ENCODE assay signal across 9 mouse cellular contexts in genomic region chr16:20516032-20516431, GRCm38 (mm10). TPM values are rescaled to one million over a fixed set of nuclear protein-coding genes. Genes with fewer than 3 reads are reported as not detected.
A peak's percentile ranks its signal among the peaks of the same experiment; 100 is the strongest.
DNase-seq lines count a peak whose midpoint lies in the region; ATAC-seq and TF ChIP-seq lines count a peak whose summit lies in the region.
"Had no signal": no experiment of that assay in that cellular context is flagged by ENCODE, and none has a peak within 500 bp of the region (broad histone marks: within the 10 kb centered on the region; RNA-seq: fewer than 3 reads in every experiment).

No protein-coding gene starts in this region.

- H3K36me3 ChIP-seq in forebrain, embryonic 12.5 days (replicated peaks): peaks cover 21% of the 10 kb centered on the region
- peaks cover 20% of the 10 kb centered on the region for H3K36me3 ChIP-seq in neural tube, embryonic 12.5 days

- peak overlapping the region; percentile 90 for H3K4me2 ChIP-seq in forebrain, embryonic 12.5 days
- H3K4me2 ChIP-seq in neural tube, embryonic 12.5 days (replicated peaks): peak overlapping the region; percentile 92

- H3K9me3 ChIP-seq in forebrain, embryonic 12.5 days: no peaks in the 10 kb centered on the region
- H3K9me3 ChIP-seq in neural tube, embryonic 12.5 days: no peaks in the 10 kb centered on the region

- TF ChIP-seq CTCF in layer of hippocampus, adult 2 months (conservative IDR thresholded peaks at IDR 0.05): no peak

- peak overlapping the region; percentile 99 for H3K9ac ChIP-seq in forebrain, embryonic 12.5 days
- H3K9ac ChIP-seq in neural tube, embryonic 12.5 days: 0 out of 2 replicates have a peak overlapping the region, but pooled peaks have one; percentile 96

- no peak for ATAC-seq in forebrain, embryonic 12.5 days (ENCODE audit: low FRiP score)
- no peak for ATAC-seq in neural tube, embryonic 12.5 days (ENCODE audit: low FRiP score, low read depth)
- no peak for ATAC-seq in CD4-positive, CD25-positive, alpha-beta regulatory T cell, adult 4 months
- no peak for ATAC-seq in monocyte, adult 5-6 weeks (replicated peaks; ENCODE audit: insufficient number of reproducible peaks, low FRiP score, low TSS enrichment, poor library complexity, severe bottlenecking)
- ATAC-seq in frontal cortex, adult (ENCODE audit: low TSS enrichment): no peak

- no peaks in the 10 kb centered on the region for H3K27me3 ChIP-seq in forebrain, embryonic 12.5 days
- H3K27me3 ChIP-seq in neural tube, embryonic 12.5 days (replicated peaks): no peaks in the 10 kb centered on the region
- H3K27me3 ChIP-seq: Patski had no signal

- H3K4me3 ChIP-seq in layer of hippocampus, adult 2 months: peak overlapping the region; percentile 76
- H3K4me3 ChIP-seq in forebrain, embryonic 12.5 days (replicated peaks): peak overlapping the region; percentile 95
- H3K4me3 ChIP-seq in neural tube, embryonic 12.5 days: peak overlapping the region; percentile 95

- peaks cover 31% of the 10 kb centered on the region for H3K4me1 ChIP-seq in forebrain, embryonic 12.5 days
- peaks cover 22% of the 10 kb centered on the region for H3K4me1 ChIP-seq in neural tube, embryonic 12.5 days

- peak overlapping the region; percentile 92; the same call in 1 of the 2 replicates for H3K27ac ChIP-seq in layer of hippocampus, adult 2 months
- H3K27ac ChIP-seq in forebrain, embryonic 12.5 days: peak overlapping the region; percentile 93
- no peak overlapping the region for H3K27ac ChIP-seq in neural tube, embryonic 12.5 days

- DNase-seq in layer of hippocampus, adult 2 months (ENCODE audit: low spot score in 2 of 2): no peak
- DNase-seq in layer of hippocampus, postnatal 25 days (ENCODE audit: extremely low spot score in 1 of 2, low spot score in 1 of 2): no peak
- DNase-seq in kidney, postnatal 25 days: peak; percentile 60 to 66

RNA-seq across cellular contexts. Expression of gene Dvl3, which starts 0.8 kb away (rescaled TPM):
- total RNA-seq in layer of hippocampus, adult 2 months (2021): 10 to 100 TPM; 56.5 to 56.9 TPM
- 10 to 100 TPM; 57.2 to 68.3 TPM for total RNA-seq in layer of hippocampus, postnatal 25 days (2021)
- 43.9 and 51.2 TPM in 2 replicates for polyA plus RNA-seq in forebrain, embryonic 12.5 days (2016; fragmentation: Nextera tagmentation; extraction: Ambion mirVana)
- 48.2 and 54.9 TPM in 2 replicates for polyA plus RNA-seq in neural tube, embryonic 12.5 days (2016; fragmentation: Nextera tagmentation; extraction: Ambion mirVana)
- polyA plus RNA-seq in CD4-positive, CD25-positive, alpha-beta regulatory T cell, adult 4 months (2017; shearing (Covaris generic)): 10 to 100 TPM; 14.7 to 17.8 TPM
- 2.7 to 8.4 TPM (median 5.5 TPM) in 3 replicates for total RNA-seq in monocyte, adult 5-6 weeks (2017)

RNA-seq across cellular contexts. Expression of gene Eif2b5, which starts 17.4 kb away (rescaled TPM):
- total RNA-seq in layer of hippocampus, adult 2 months (2021): 10 to 100 TPM; 48.9 to 50.4 TPM
- 10 to 100 TPM; 46.0 to 53.3 TPM for total RNA-seq in layer of hippocampus, postnatal 25 days (2021)
- polyA plus RNA-seq in forebrain, embryonic 12.5 days (2016; fragmentation: Nextera tagmentation; extraction: Ambion mirVana): 120 and 125 TPM in 2 replicates
- 121 and 125 TPM in 2 replicates for polyA plus RNA-seq in neural tube, embryonic 12.5 days (2016; fragmentation: Nextera tagmentation; extraction: Ambion mirVana)
- 10 to 100 TPM; 12.0 to 16.3 TPM for polyA plus RNA-seq in CD4-positive, CD25-positive, alpha-beta regulatory T cell, adult 4 months (2017; shearing (Covaris generic))
- 41.2 to 57.3 TPM (median 43.4 TPM) in 3 replicates for total RNA-seq in monocyte, adult 5-6 weeks (2017)

RNA-seq across cellular contexts. Expression of gene Ap2m1, which starts 19.2 kb away (rescaled TPM):
- total RNA-seq in layer of hippocampus, adult 2 months (2021): 100 to 1,000 TPM; 712 to 736 TPM
- total RNA-seq in layer of hippocampus, postnatal 25 days (2021): 100 to 1,000 TPM; 753 to 800 TPM
- polyA plus RNA-seq in forebrain, embryonic 12.5 days (2016; fragmentation: Nextera tagmentation; extraction: Ambion mirVana): 834 and 882 TPM in 2 replicates
- 922 and 966 TPM in 2 replicates for polyA plus RNA-seq in neural tube, embryonic 12.5 days (2016; fragmentation: Nextera tagmentation; extraction: Ambion mirVana)
- polyA plus RNA-seq in CD4-positive, CD25-positive, alpha-beta regulatory T cell, adult 4 months (2017; shearing (Covaris generic)): 100 to 1,000 TPM; 452 to 618 TPM
- total RNA-seq in monocyte, adult 5-6 weeks (2017): 128 to 192 TPM (median 148 TPM) in 3 replicates

RNA-seq across cellular contexts. Expression of gene Abcf3, which starts 32.3 kb away (rescaled TPM):
- total RNA-seq in layer of hippocampus, adult 2 months (2021): 10 to 100 TPM; 85.1 to 93.0 TPM
- total RNA-seq in layer of hippocampus, postnatal 25 days (2021): 10 to 100 TPM; 79.4 to 89.4 TPM
- polyA plus RNA-seq in forebrain, embryonic 12.5 days (2016; fragmentation: Nextera tagmentation; extraction: Ambion mirVana): 60.9 and 74.3 TPM in 2 replicates
- 70.9 and 81.2 TPM in 2 replicates for polyA plus RNA-seq in neural tube, embryonic 12.5 days (2016; fragmentation: Nextera tagmentation; extraction: Ambion mirVana)
- polyA plus RNA-seq in CD4-positive, CD25-positive, alpha-beta regulatory T cell, adult 4 months (2017; shearing (Covaris generic)): 10 to 100 TPM; 74.2 to 95.0 TPM
- 56.4 to 86.6 TPM (median 76.3 TPM) in 3 replicates for total RNA-seq in monocyte, adult 5-6 weeks (2017)

Comparison
In these comparisons a context has a peak if more than half of its experiments do, and no peak if none do; other contexts are left out.
1. DNase-seq: peak in kidney, postnatal 25 days (2 of 2); none in layer of hippocampus, adult 2 months (0 of 2) and layer of hippocampus, postnatal 25 days (0 of 2).
2. Peak in every context shown above with its lines, with median percentiles within 50 percentile points of each other: H3K4me3 ChIP-seq.